Mouse (Mus musculus) left cerebral cortex, postnatal 25 days (tissue): ENCODE data around the gene Vmn1r191. TPM values are rescaled to one million over a fixed set of nuclear protein-coding genes. Genes with fewer than 3 reads are reported as not detected.
"Not testable (repeated sequence)": the region's sequence is repeated elsewhere in the genome, so short reads cannot be mapped to it uniquely, and the experiment has no call there.

Experiments
- DNase-seq, 2 experiments: peaks; one replicate each; pipeline ENCODE4 v3.0.0; 2022; ENCODE audit warnings: low spot score in 2 of 2, mixed read lengths in 1 of 2
- intact Hi-C: fragments of 180-260 bp; cut with DNase I; formaldehyde crosslinking; loops from one replicate; pipeline ENCODE4 v1.15.1; 2025
- microRNA-seq, 2 experiments: library from miRNA; unstranded; fragments of <30 nt; microRNA quantifications; one replicate each; pipeline ENCODE4 v1.2.0; 2022
- total RNA-seq, 2 experiments: library from RNA; stranded (reverse); gene quantifications; 2 replicates each; pipeline ENCODE4 v1.2.3; 2021

Gene Vmn1r191
- total RNA-seq, result not detected

DNA sequence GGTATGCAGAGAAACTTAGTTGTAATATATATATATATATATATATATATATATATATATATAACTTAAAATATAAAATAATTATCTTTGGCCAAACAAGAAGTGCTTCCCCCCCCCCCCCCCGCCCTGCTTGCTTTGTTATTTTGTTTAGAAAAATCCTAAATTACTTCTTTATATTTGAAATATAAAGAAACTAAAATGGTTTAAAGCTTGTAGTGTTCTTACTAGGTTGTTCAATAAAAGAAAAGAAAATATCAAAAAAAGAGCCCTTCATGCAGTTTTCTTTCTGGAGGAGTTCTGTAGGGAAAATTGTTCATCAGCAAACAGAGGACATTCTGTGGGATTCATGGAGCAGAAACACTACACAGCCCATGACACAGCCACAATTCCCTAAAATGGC lies at the start of gene Vmn1r191:
TSS of gene Vmn1r191 (minus strand) at position 101 of the 400 bp plus-strand sequence.
- intact Hi-C loops, result no loop called here
- DNase-seq, result no peak

DNA sequence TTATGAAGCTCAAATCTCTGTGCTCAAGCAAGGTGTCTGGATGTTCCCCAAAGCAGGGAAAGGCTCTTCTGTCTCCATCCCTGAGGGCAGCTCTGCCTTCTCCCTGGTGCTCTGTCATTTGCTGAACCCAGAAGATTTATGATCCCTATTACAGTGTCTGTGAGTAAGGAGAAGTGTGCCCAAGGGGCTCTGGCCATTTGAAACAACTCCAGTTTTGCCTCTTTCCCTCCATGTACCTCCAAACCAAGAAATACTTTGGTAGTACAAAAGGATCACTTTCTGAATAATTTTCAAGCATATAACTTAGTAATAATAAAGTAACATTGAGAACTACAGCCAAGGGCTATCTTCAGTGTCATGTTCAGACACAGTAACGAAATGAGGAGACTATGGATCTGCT lies 39.3 kb upstream of the Vmn1r191 start, which contains the start of gene Vmn1r193:
TSS of gene Vmn1r193 (minus strand) at position 101 of the 400 bp plus-strand sequence.
- DNase-seq, intact Hi-C loops: not testable (repeated sequence)

DNA sequence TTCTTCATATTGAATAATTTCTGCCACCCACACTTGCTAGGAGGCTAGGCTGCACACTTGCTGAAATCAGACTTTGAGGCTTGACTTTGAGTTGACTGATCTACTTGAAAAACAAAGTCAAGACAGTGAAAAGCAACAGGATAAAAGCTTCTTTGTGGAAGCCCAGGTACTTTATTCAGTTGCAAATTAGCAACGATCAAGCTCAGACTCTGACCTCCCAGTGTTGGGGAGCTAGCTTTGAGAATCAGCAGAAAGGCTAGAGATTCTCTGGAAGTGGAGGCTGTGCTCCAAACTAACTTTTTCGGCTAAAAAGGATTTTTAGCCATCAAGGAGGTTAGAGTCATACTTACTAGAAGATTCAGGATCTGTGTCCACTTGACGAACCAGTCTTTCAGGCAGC lies 9.0 kb upstream of the Vmn1r191 start:
- intact Hi-C loops, DNase-seq: not testable (repeated sequence)

DNA sequence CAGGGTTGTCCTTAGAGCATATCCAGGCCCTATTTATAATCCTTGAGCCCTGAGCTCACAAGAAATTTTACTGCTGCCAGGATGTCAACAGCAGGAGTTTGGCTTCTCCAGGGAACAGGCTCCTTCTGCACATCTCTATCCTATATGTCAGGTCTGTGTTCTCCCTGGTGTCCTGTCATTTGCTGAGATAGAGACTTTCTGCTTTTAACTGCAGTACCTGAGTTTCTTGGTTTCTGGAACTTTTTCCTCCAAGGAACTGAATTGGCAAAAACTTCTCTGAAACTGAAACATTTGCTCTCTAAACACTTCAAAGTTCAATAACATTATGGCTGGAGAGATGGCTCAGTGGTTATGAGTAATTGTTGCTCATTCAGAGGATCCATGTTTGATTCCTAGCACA lies 7.3 kb upstream of the Vmn1r191 start, which contains the start of gene Vmn1r192:
TSS of gene Vmn1r192 (minus strand) at position 101 of the 400 bp plus-strand sequence.
- intact Hi-C loops, result no loop called here
- DNase-seq, result no peak

DNA sequence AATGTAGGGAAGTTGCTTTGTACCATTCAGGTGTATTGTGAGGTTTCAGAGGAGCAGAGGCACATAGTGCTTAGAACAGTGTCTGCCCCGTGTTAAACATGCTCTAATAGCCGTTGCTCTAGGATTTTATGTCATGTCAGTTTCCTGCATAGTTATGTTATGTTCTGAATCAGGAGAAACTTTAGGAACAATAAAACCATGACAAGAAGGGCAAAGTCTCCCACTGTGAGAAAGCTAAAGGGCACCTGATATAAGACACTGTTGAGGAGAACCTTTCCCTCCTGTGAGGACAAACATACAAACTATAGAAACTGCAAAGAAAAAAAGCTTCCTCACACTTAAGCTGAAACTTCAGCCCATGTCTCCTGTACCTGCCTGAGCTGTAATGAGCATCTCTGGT lies 6.6 kb upstream of the Vmn1r191 start:
- intact Hi-C loops, result no loop called here
- no peak for DNase-seq

DNA sequence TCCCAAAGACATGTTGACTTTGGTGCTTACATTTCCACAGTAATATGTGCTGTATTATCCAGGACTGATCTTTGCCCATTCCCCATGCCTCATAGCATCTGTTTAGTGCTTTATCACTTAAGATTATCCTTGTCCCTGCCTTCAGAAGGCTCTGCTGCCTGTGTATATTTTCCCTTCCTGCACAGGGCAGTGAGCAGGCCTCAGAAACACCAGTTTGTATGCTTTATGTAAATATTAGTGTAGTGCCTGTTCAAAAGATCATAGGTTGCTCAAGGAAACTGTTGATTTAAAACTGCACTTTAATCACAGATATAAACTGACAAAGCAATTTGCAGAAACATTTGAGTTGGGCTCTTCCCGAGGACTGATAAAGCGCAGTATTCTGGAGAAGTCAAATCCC lies 5.5 kb upstream of the Vmn1r191 start:
- intact Hi-C loops, result no loop called here
- DNase-seq, result no peak

DNA sequence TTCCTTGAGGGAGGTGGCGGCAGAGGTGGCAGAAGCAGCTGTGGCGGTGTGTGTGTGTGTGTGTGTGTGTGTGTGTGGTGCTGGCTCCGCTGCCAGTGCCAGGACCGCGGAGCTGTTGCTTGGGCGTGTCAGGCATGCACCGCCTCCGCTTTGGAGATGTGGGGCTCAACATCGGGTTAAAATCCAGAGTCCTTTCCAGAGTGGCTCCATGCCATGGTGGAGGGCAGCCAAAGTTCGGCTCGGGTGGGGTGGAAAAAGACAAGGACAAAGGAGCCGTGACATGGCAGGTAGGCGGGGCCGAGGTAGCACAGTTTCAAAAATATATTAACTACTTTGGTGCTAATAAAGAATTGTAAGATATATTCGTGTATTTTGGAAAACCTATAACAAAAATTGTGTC lies 15.4 kb downstream of the Vmn1r191 start:
- DNase-seq, result no peak
- intact Hi-C loops, result no loop called here

DNA sequence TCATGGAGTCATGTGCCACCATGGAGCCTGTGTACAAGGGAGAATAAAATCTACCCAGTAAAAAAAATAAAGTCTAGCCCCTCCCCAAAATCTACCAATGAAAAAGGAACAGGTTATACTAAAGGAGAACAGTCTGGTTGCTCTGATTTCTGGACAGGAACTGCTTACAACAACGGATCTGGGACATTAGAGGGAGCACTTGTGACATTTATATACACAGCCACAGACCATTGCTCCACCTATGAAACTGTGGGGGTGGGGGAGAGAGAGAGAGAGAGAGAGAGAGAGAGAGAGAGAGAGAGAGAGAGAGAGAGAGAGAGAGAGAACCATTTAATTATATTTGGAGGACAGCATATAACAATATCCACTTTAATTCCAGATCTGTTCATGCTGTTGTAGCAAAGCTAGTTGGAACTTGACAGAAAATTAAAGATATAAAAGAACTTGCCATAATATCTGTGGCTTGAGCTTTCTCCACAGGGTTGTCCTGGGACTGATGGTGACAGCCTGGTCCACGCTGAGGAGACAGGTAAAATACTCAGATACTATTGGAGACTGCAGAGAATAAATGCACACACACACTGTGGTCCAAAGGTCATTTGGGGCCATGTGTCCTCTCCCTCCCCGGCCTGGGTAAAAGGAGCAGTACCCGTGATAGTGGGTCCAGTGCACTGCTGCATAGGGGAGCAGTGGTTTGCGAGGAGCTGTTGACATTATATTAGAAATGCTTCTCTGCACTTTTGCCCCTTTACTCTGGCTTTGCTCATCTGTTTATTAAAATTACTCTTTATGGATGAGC lies 47.1 kb downstream of the Vmn1r191 start:
- intact Hi-C loops, result not testable (repeated sequence)

More for the DNA sequence above, 47.1 kb downstream of the Vmn1r191 start:
- not testable (repeated sequence) for DNase-seq

Small RNAs within 50 kb of the gene (microRNA-seq; reads per million reads assigned to microRNA genes)
- gene Gm23282 (0 reads per million in 2 experiments), gene Gm25084 (0 reads per million in 2 experiments)

Other genes with a start within 250 kb of the Vmn1r191 start
- gene Zfp184, start 238.9 kb downstream of the Vmn1r191 start, total RNA-seq, result 1 to 10 TPM; 2.6 to 3.3 TPM
- not detected for gene Pom121l2, start 202.8 kb downstream of the Vmn1r191 start, total RNA-seq
- under 1 TPM; 0.25 to 0.39 TPM for gene Prss16, start 174.2 kb downstream of the Vmn1r191 start, total RNA-seq
- 10 to 100 TPM; 28.7 to 29.1 TPM for gene Hist1h2ah, start 148.4 kb downstream of the Vmn1r191 start, total RNA-seq
- gene Hist1h2bk, start 148.1 kb downstream of the Vmn1r191 start, total RNA-seq, result 10 to 100 TPM; 10.0 to 11.6 TPM
- gene Hist1h4i, start 142.6 kb downstream of the Vmn1r191 start, total RNA-seq, result 10 to 100 TPM; 60.2 to 73.2 TPM
- 10 to 100 TPM in 1 of 2 experiments, 1 to 10 TPM in 1; 8.5 to 19.5 TPM for gene Hist1h2ag, start 141.0 kb downstream of the Vmn1r191 start, total RNA-seq
- gene Hist1h2bj, start 140.8 kb downstream of the Vmn1r191 start, total RNA-seq, result 10 to 100 TPM; 14.0 to 18.1 TPM
- not detected for gene Vmn1r188, start 99.5 kb downstream of the Vmn1r191 start, total RNA-seq
- not detected for gene Vmn1r189, start 78.1 kb downstream of the Vmn1r191 start, total RNA-seq
- not detected for gene Vmn1r192, start 7.2 kb upstream of the Vmn1r191 start, total RNA-seq
- not detected for gene Vmn1r193, start 39.2 kb upstream of the Vmn1r191 start, total RNA-seq
- gene Vmn1r194, start 60.2 kb upstream of the Vmn1r191 start, total RNA-seq, result not detected
- gene Vmn1r195, start 86.6 kb upstream of the Vmn1r191 start, total RNA-seq, result not detected
- not detected for gene Vmn1r196, start 106.0 kb upstream of the Vmn1r191 start, total RNA-seq
- not detected for gene Vmn1r197, start 140.6 kb upstream of the Vmn1r191 start, total RNA-seq
- gene Vmn1r198, start 166.4 kb upstream of the Vmn1r191 start, total RNA-seq, result not detected
- not detected for gene Vmn1r199, start 195.8 kb upstream of the Vmn1r191 start, total RNA-seq
- not detected for gene Vmn1r200, start 206.4 kb upstream of the Vmn1r191 start, total RNA-seq